Mouse (Mus musculus) neutrophil, adult 59 days (primary cell): ENCODE measurements around the gene Tuba3a. TPM values are rescaled to one million over a fixed set of nuclear protein-coding genes. Genes with fewer than 3 reads are reported as not detected.

Experiments used
- total RNA-seq, 2 experiments: library from RNA; stranded (reverse); gene quantifications; 1 replicate in 1 of 2; 2 replicates in 1 of 2; pipeline ENCODE4 v1.2.4; 2023

The Tuba3a gene
- total RNA-seq = not detected

DNA sequence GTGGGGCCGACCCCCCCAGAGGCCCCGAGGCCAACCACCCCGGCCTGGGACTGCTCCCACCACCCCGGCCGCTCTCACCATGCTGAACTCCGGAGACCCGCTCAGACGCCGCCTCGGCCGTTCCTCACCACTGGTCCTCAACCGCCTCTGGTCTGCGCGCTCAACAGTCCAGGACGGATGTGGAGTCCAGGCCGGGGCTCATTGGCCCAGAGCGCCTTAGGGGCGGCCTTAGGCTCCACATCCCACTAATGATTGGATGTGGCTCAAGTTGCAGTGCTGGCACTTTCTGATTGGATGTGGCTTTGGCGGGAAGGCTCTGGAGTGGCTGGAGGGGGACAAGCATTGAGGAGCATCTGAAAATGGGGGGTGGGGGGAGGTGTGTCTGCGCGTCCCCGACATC lies at the start of gene Tuba3a:
Gene Tuba3a (minus strand): TSS at position 153 of the 400 bp plus-strand sequence.

GRCm38 (mm10) chr6:125320323-125320722 lies 34.5 kb upstream of the Tuba3a start, which contains the start of gene Scnn1a:
TSS of gene Scnn1a (plus strand) at chr6:125320659.

DNA sequence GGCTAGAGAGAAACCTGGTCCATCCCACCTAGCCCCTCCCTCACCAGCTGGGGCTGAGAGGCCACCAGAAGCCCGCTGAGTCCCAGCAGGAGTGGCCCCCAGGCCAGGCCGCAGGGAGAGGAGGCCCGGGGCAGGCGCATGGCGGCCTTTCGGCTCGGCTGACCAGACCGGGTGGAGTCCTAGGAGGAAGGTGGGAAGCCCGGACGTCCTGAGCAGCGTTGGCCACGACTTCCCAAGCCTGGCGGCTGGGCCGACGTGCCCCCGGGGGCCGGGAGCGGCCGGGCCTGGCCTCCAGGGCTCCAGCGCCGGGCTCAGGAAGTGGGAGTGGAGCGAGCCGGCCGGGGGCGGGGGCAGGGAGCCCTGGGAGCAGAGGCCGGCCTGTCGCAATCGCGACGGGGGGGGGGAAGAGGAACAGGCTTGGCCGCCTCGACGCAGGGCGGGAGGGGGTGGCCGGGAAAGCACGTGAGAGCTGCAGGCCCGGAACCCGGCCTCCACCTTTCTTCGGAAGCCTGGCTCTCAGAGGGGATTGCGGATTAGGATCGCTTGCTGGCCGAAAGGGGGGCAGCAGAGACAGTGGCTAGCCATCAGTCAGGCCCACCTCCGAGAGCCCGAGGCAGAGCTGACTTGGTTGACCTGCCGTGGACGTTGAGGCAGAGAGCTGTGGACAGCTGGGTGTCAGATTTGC lies 27.8 kb upstream of the Tuba3a start, which contains the start of gene Ltbr:
Gene Ltbr (minus strand): TSS at position 340 of the 685 bp plus-strand sequence.

DNA sequence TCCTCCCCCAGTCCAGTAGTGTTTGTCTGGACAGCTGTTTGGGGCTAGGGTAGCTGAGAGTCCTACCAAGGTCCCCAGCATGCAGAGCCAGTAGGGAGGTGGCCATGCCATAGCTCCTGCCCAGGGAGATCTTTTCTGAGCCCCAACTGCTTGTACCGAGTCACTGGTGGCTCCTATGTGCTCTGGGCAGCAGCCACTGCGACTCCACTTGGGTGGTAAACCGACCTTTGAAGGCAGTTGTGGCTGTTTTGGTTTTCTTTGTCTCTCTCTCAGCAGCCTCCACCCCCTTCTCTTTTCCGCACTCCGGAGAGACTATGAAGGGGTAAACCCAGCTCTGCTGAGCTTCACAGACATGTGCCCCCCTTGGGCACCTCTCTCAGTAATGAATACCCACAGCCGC lies 49.1 kb downstream of the Tuba3a start, which contains the start of gene Cd27:
Gene Cd27 (minus strand): TSS at position 229 of the 400 bp plus-strand sequence.

DNA sequence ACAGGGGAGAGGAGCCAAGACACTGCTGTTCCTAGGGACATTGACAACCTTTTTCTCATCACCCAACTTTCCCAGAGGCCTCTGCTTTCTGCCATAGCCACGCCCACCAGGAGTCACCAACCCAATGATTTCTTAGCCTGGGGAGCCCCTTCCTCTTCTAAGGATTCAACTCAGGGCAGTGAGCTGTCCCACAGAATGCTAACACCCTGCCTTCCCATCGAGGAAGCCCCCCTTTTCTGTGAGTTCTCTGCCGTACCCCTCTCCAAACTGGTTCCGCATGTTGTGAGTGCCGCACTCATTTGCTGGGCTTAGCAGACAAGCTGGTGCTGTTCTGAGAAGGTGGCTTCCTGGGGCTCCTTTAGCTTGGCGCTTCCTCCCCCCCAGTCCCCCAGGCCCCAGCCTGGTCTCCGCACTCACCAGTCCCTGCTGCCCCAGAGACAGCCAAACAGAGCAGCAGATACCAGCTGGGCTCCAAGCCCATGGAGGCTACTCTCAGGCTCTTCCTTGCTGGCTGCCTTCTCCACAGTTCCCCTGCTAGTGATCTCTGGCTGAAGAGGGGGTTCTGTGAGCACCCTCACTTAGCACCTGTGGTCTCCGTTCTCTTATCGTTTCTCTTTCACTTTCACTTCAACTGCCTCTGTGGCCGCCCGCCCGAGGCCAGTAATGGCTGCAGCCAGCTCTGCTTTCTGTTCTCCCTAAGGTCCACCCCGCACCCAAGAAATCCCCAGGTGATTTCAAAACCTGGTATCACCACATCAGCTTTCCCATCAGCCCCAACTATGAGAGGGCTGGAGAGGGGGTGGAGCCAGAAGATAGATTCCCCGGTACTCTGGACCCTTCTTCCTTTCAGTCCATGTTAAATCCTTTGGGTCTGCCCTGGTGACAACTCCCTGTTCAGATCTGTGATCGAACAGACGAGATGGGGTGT lies 54.5 kb downstream of the Tuba3a start, which contains the start of gene Tapbpl:
Gene Tapbpl (minus strand): TSS at position 744 of the 928 bp plus-strand sequence.

Other genes starting within 250 kb of the Tuba3a start
- 10 to 100 TPM; 65.4 to 82.9 TPM for gene Ing4, start 246.3 kb downstream of the Tuba3a start, total RNA-seq
- 10 to 100 TPM; 11.4 to 12.0 TPM for gene Acrbp, start 236.4 kb downstream of the Tuba3a start, total RNA-seq
- 10 to 100 TPM in 1 of 2 experiments, 1 to 10 TPM in 1; 8.4 to 12.3 TPM for gene Lpar5, start 218.1 kb downstream of the Tuba3a start, total RNA-seq
- 100 to 1,000 TPM; 178 to 182 TPM for gene Chd4, start 190.1 kb downstream of the Tuba3a start, total RNA-seq
- 10 to 100 TPM; 18.6 to 20.5 TPM for gene Nop2, start 154.1 kb downstream of the Tuba3a start, total RNA-seq
- 10 to 100 TPM; 29.2 to 34.4 TPM for gene Iffo1, start 140.8 kb downstream of the Tuba3a start, total RNA-seq
- 1,000 to 10,000 TPM; 1,481 to 1,483 TPM for gene Gapdh, start 119.6 kb downstream of the Tuba3a start, total RNA-seq
- 100 to 1,000 TPM; 185 to 195 TPM for gene Ncapd2, start 94.3 kb downstream of the Tuba3a start, total RNA-seq
- gene Mrpl51, start 94.2 kb downstream of the Tuba3a start, total RNA-seq = 10 to 100 TPM; 44.1 to 48.3 TPM
- 10 to 100 TPM; 20.8 to 21.0 TPM for gene Vamp1, start 70.5 kb downstream of the Tuba3a start, total RNA-seq
- gene Tapbpl, start 54.2 kb downstream of the Tuba3a start, total RNA-seq = 10 to 100 TPM; 11.0 to 12.0 TPM
- gene Cd27, start 49.0 kb downstream of the Tuba3a start, total RNA-seq = 1 to 10 TPM in 1 of 2 experiments, under 1 TPM in 1; 0.73 to 2.0 TPM
- gene Ltbr, start 27.8 kb upstream of the Tuba3a start, total RNA-seq = 10 to 100 TPM; 47.4 to 56.8 TPM
- gene Scnn1a, start 34.6 kb upstream of the Tuba3a start, total RNA-seq = 10 to 100 TPM; 13.9 to 14.0 TPM
- 100 to 1,000 TPM; 295 to 318 TPM for gene Tnfrsf1a, start 63.3 kb upstream of the Tuba3a start, total RNA-seq
- gene Plekhg6, start 94.8 kb upstream of the Tuba3a start, total RNA-seq = not detected
- gene Cd9, start 208.7 kb upstream of the Tuba3a start, total RNA-seq = 100 to 1,000 TPM; 257 to 264 TPM